Mouse (Mus musculus): ENCODE results near the gene 1700025G04Rik.
A peak's percentile ranks its signal among the peaks of the same experiment; 100 is the strongest.

1700025G04Rik gene

GRCm38 (mm10) chr1:152090018-152090553, at the start of gene 1700025G04Rik:
Gene 1700025G04Rik, minus strand, starts transcription at chr1:152090125.
- DNase-seq = peak; percentile 85 to 89

- DNase-seq = no peak
Measured at GRCm38 (mm10) chr1:152139496-152139895, 49.6 kb upstream of the 1700025G04Rik start.

- no peak for DNase-seq
Measured at GRCm38 (mm10) chr1:152130029-152130727, 40.3 kb upstream of the 1700025G04Rik start.

GRCm38 (mm10) chr1:152125451-152125850, 35.5 kb upstream of the 1700025G04Rik start:
- no peak for DNase-seq

- DNase-seq = no peak
Measured at GRCm38 (mm10) chr1:152110123-152110522, 20.2 kb upstream of the 1700025G04Rik start.

- DNase-seq = no peak
Measured at GRCm38 (mm10) chr1:152106136-152106535, 16.2 kb upstream of the 1700025G04Rik start.

- no peak for DNase-seq
Measured at GRCm38 (mm10) chr1:152105246-152105645, 15.3 kb upstream of the 1700025G04Rik start.

GRCm38 (mm10) chr1:152101746-152102145, 11.8 kb upstream of the 1700025G04Rik start:
- DNase-seq = no peak

GRCm38 (mm10) chr1:152096045-152096444, 6.1 kb upstream of the 1700025G04Rik start:
- DNase-seq = no peak

GRCm38 (mm10) chr1:152090564-152091545, 930 bp upstream of the 1700025G04Rik start:
- DNase-seq = peak in 1 of 2 experiments; percentile 46

- peak; percentile 51 to 73 for DNase-seq
Measured at GRCm38 (mm10) chr1:152089526-152089925, 399 bp downstream of the 1700025G04Rik start.

- peak; percentile 31 to 33 for DNase-seq
Measured at GRCm38 (mm10) chr1:152088791-152089401, 1.0 kb downstream of the 1700025G04Rik start.

- no peak for DNase-seq
Measured at GRCm38 (mm10) chr1:152088030-152088429, 1.9 kb downstream of the 1700025G04Rik start.

GRCm38 (mm10) chr1:152086951-152087350, 3.0 kb downstream of the 1700025G04Rik start:
- DNase-seq = no peak

GRCm38 (mm10) chr1:152085561-152085960, 4.4 kb downstream of the 1700025G04Rik start:
- DNase-seq = no peak

GRCm38 (mm10) chr1:152084638-152085345, 5.1 kb downstream of the 1700025G04Rik start:
- DNase-seq = peak; percentile 67 to 78

- DNase-seq = no peak
Measured at GRCm38 (mm10) chr1:152081954-152082711, 7.8 kb downstream of the 1700025G04Rik start.

GRCm38 (mm10) chr1:152081121-152081520, 8.8 kb downstream of the 1700025G04Rik start:
- DNase-seq = no peak

GRCm38 (mm10) chr1:152080244-152080643, 9.7 kb downstream of the 1700025G04Rik start:
- no peak for DNase-seq

- no peak for DNase-seq
Measured at GRCm38 (mm10) chr1:152077171-152077715, 12.7 kb downstream of the 1700025G04Rik start.

All from thymus, postnatal 36 days (tissue).